Mouse (Mus musculus): ENCODE results near the gene Sgms2.

DNA sequence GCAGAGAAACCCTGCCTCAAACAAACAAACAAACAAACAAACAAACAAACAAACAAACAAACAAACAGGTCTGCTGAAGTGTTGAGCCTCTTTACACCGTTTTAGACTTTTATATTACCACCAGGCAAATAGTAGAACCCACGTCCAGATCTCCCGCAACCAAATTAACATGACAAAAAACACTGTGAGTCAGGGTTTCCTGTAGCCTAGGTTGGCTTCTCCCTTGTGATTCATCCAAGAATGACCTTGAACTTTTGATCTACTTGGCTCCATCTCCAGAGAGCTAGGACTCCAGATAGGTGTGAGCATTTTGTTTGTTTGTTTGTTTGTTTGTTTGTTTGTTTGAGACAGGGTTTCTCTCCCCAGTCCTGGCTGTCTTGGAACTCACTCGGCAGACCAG is 30.0 kb upstream of the Sgms2 start:
- no peak for TF ChIP-seq CTCF (conservative IDR thresholded peaks at IDR 0.05; ENCODE audit: insufficient read depth, insufficient read length, low read depth, low read length)
- no peak for TF ChIP-seq POLR2A (IDR thresholded peaks at IDR 0.05; ENCODE audit: low read depth, low read length)

All from kidney, adult 2 months (tissue).